Mouse (Mus musculus) bone marrow macrophage, adult 2 months (primary cell): ENCODE data around the gene Tgfbr1.

Source experiments
- CTCF ChIP-seq: IDR thresholded peaks from 2 replicates; pipeline ENCODE4 v1.5.1; 2012; ENCODE audit warnings: low read depth, mild to moderate bottlenecking, low read length, moderate library complexity
- POLR2A ChIP-seq: IDR thresholded peaks from 2 replicates; pipeline ENCODE4 v1.6.1; 2012; ENCODE audit warnings: mild to moderate bottlenecking, low read depth, low read length, borderline replicate concordance

DNA sequence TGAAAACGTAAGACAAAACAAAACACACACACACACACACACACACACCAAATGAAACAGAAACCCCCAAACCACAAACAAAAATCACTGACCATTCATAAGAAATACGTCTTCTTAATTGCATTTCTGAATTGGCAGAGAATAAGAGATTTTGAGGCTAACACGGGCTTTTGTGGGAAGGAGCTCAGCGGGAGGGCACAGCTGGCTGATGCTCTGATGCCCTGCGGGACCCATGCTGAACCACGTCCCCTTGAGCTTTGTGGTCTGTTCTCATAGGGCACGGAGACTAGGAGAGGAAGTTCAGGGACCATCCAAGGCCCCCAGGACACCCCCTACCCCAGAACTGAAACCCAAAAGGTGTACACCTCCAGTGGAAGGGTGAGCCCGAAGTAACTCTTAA, 10.4 kb upstream of the Tgfbr1 start:
- TF ChIP-seq CTCF (no peak), POLR2A (no peak)
